Mouse (Mus musculus) MN1 (cell line): ENCODE results near the gene Kcnip4.
A peak's percentile ranks its signal among the peaks of the same experiment; 100 is the strongest.

Experiments
- DNase-seq: peaks from one replicate; pipeline ENCODE4 v3.0.0-alpha.2; 2016; ENCODE audit warnings: low spot score

Kcnip4 gene

DNA sequence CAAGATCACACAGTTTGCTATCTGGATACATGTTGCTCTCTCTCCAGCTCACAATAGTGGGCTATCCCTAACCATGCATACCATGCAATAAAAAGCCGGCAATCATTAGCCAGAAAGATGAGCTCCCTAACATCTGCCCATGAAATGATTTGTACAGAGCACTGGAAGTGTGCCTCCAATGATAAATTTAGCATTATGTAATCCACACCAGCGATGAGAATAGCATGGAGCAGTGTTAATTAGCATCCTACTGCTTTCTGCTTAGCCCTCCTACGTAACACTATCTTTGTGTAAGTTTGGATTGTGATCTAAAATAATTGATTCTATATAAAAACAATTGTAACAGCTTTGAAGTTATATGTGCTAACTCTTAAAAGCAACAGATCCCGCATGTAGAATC is 268.7 kb downstream of the Kcnip4 start:
- no peak for DNase-seq

DNA sequence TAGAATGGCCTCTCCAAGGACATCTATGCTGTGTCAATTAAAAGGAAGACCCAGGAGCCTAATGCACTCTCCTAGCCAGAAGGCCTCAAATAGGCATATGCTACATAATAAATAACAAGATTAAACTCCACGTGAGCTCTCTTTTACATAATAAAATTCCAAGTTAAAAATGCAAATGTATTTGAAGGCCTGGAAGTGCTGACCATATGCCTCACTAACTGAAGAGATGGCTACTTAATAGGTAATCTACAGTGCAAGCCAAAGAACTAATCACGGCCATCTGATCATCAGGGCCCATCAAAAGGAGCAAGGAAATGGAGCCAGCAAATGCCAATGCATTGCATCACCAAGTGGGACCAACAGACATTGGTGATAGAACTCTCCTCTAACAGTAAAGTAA is 277.6 kb downstream of the Kcnip4 start:
- no peak for DNase-seq

DNA sequence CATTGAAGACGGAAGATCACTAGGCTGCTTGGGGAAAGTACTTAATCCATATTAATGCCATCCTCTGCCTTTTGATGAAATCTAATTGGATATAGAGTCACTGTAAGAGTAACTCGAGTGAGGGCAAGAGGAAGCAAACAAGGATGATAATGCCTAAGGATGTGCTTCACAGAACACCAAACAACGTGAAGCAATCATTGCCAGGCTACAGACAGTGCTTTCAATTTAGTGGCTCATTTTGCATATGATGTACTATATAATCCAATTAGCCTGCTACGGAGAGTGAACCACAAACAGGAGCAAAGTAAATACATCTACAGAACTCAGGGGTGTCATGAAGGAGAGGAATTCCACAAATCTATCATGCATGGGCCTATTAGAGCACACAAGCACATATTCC is 280.3 kb downstream of the Kcnip4 start:
- DNase-seq = no peak

DNA sequence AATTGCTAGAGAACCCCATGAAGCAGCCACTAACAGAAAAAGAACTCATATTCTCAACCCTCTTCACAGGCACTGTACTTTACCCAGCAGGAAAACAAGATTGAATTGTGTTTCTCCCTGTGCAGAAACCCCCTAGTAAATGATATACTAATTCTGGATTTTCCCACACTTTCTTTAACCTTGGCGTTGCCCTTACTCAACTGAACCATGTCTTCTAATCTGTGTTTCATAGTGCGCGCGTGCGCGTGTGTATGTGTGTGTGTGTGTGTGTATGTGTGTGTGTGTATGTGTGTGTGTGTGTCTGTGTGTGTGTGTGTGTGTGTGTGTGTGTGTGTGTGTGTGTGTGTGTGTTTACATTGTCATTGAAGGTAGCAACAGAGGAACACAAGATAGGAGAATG is 283.0 kb downstream of the Kcnip4 start:
- no peak for DNase-seq

DNA sequence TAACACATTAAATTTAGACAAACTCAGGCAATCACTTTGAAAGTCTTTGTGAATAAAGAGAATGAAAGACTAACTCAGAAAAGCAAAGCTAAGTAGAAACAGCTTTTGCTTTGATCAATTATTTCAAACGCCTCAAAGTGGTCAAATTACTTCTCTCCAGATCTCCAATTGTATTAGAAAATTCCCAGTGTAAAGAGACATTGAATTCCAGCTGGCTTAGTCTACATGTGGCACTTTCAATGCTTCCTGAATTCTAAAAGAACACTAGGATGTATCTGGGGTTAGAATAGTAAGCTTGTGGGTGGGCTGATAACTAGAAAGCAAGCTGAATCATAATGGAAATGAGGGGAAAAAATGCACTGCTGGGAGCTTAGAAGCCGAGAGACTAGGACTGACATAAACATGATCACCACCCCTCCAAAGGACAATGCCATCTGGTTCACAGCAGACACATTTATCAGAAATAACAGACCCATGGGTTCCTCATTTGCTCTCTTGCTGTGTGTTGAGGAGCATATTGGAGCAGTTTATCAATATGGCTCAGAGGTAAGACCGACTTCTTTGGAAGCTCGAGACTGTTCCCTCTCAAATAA is 323.4 kb downstream of the Kcnip4 start:
- no peak for DNase-seq

DNA sequence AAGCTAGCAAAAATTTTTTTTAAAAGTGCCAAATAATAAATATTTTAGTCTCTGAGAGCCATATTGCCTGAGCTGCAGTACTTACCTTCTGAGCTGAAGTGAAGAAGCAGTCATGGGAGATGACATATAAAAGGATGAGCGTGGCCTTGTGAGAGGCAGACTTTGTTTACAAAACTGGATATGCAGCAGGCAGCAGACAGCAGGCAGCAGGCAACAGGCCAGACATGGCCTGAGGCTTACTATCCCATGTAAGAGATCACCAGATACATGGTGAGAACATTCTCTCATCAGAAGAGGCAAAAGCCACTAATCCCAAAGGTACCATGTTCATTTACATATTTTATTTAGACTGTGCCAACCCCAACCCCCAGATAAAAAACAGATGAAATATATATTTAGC is 336.5 kb downstream of the Kcnip4 start:
- no peak for DNase-seq

DNA sequence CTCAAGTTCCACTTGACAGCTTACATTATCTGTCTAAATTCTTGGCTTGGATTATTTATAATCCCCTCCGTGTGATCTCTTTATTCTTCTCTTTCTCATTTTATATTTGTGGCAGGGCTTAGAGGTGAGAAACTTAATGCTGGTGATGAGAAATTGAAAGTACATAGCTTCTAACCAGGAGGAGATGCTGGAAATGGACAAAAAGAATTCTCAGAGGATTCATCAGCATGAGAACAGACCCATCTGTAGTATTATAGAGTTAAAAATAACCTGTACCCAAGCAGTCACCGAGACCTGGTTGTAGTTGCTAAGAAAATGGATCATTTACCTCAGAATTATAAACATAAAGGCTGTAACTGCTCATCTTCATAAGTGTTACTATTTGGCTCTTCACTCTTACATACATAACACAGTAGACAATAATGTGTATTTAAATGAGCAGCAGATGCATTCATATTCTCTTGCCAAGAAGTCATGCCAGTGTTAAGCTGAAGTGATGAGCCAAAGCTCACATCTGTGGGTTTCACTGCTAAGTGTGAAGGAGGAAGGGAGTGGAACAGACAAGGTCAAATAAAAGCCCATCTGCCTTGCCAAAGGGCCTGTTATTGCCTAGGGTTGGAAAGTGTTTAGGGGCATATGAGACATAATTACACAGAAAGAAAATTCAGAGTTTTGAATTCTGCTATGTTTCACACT is 374.4 kb downstream of the Kcnip4 start:
- no peak for DNase-seq

DNA sequence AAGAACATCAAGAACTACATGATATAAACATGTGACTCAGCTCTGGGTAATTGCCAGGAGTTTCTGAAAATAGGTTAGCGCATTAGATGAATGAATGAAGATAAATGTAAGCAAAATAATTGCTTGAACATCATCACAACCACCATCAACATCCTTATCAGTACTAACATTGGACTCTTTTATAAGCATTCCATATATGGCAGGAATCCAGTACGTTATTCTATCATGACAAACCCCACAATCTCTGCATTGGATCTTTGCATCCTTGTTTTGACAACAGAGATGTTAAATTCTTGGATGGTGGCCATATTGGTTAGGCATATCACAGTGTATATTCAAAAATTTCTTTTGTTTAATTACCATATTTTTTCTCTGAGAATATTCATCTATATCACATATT is 375.0 kb downstream of the Kcnip4 start:
- DNase-seq = no peak

DNA sequence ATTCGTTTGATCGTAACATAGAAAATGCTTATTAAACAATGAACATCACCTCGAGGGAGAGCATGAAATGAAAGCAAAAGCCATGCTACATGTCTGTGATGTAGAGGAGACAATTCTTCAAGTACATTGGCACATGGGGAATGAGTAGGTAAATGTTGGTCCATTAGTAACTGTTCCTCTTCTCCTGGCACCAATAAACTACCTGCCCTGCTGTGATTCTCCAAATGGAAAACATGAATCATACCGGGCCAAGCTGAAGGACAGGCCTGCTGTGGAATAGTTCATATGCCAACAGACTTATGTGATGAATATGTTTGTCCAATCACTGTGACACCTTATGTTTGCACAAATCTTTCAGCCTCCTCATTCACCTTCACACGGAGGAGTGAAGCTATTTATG is 429.3 kb downstream of the Kcnip4 start:
- no peak for DNase-seq

DNA sequence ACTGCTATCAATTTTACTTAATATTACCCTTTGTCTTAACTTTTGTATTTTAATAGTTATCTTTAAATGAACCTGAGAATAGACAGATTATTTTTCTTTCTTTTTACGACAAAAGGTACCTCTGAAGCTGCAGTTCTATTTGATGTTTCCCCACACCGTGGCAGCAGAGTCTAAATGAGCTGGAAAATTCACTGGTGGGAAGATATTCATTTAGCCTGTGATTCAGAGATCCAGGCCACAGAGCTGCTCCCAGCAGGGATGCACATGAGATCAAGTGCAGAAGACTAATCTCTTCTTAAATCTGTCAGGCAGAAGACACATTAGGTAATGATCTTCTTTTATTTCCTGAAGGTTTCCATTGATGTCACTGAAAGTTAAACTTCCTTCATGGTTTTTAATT is 429.8 kb downstream of the Kcnip4 start:
- DNase-seq = no peak

DNA sequence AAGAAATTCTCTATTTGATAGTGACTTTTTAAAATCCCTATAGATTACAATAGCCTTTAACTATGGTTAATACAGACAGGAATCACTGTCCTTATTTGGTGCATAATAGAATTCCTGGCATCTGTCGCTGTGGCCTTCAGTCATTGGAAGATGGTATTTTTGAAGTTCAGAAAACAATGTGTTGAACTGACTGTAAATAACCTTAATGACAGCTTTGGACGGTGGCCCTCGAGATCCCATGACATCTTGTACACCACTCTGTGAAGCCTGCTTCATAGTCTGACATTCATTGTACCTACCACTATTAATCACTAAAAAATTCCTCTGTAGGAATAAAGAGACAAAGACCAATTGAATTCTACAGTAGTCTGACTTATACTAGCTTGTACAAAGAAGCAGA is 430.4 kb downstream of the Kcnip4 start:
- no peak for DNase-seq

DNA sequence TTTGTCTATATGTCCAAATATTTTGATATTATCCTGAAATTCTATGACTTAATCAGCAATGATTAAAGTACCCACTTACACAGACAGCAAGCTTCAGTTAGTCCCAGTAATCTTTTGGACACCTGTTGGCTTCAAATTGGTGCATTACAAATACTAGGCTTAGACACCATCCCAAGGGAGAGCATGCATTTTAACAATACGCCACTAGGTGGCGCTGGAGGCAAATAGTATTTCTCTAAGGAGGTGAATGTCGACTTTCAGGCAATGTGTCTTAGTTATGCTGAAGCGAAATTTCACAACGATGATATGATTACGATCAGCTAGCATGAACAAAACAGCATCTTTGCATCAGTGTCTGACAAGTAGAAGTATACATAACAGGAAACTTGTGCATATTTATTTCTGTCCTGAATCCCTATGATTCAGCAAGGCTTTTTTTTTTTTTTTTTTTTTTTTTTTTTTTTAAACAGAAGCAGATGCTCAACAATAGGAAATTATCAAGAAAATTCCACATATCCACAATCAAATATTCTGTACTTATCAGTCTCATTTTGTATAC is 434.5 kb downstream of the Kcnip4 start:
- DNase-seq = peak; percentile 77

DNA sequence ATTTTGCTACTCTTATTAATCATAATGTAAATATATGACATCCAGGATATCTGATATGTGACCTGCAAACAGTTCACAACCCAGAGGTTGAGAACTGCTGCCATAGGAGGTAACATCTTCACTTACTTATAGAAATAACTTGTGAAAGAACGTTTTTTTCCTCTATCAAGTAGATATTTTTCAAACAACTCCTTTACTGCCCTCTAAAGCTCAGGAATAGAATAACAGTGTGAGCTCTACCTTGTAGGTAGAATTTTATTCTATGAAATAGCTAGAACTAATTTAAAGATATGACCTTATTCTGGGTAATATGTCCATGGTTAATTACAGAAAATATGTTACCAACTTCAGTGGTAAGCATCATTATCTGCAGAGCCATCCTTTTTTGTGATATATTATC is 459.1 kb downstream of the Kcnip4 start:
- DNase-seq = no peak

DNA sequence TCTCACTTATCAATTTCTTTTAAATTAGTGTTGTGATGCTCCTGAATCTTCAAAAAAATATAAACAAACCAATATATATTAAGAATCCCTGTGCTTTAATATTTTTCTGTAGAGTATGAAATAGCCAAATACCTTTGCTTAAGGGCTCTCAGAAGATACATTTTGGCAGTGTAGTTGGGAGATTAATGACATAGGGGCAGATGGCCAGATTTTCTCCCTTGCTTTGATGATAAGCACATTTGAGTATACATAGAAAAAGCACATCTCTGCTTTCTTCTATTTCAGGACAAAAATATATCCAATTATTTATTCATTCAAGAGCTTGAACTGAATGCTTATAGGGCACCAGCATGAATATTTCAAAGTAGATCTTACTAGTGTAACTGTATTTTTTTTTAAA is 465.8 kb downstream of the Kcnip4 start:
- DNase-seq = no peak

DNA sequence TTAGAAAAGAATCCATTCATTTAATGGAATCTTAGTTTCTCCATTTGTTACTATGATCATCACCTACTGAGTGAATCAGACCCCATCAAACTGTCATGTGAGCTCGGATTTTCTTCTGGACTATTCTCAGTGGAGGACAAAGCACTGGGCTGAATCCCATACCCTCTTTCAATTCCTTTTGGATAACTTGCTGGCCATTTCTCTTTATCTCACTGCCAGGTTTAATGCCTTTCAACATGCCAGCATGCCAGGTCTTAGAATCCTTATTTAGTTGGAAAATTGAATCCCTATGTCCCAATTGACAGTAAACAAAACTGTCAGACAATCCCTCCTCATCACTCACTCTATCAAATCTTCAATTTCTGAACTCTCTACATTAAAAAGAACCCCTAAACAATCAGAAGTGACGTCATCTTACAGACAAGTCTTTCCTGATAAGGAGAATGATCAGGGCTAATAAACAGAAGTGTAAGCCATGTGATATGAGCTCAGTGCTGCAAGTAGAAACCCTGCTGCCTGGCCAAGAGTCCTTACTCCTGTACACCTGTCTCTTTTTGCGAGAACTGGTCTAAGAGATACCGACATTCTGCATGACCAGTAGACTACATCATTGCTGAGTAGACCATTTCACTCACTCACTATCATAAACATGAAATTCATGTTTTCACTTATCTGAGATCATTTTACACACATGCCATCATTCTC is 466.9 kb downstream of the Kcnip4 start:
- DNase-seq = no peak

DNA sequence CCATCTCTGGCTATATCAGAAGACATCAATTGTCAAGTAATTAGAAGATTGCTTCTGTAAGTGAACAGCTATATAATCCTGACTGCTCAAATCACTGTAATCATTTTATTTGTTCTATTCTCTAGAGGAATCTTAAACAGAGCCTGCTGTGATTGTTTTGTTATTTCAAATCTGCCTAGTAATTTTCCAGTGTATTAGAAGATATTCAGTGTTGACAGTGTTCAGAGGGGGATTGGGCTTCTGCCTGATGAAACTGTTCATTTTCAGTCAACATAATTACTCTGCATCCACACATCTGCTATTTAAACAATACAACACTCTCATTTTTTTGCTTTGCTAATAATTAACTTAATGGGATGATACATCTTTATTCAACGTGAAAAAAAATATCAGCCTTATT is 476.7 kb downstream of the Kcnip4 start:
- DNase-seq = no peak

DNA sequence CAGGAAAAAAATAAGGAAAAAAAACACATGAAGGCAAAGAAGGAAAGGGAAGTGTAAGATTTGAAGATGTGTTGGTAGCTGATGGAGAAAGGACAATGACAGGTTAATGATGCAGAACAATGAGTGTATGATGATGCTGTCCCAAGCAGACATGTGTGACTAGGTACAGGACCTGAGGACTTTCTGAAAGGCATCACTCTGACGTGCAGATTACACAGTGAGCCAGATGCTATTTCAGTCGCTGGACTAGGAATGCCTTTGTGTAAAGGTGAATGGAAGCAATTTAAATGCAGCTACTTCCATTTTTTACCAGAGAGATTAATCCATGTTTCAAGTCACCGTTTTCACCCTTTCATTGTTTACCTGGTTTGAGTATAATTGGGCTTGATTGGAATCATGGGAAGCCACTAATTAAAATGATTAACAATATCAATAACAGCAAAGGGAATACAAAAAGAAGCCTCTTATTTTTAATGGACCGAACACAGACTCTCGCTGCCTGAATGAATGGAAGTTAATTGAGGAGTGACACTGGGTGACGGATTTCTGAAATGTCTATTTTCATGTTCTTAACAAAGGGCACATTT is 483.4 kb downstream of the Kcnip4 start:
- no peak for DNase-seq

DNA sequence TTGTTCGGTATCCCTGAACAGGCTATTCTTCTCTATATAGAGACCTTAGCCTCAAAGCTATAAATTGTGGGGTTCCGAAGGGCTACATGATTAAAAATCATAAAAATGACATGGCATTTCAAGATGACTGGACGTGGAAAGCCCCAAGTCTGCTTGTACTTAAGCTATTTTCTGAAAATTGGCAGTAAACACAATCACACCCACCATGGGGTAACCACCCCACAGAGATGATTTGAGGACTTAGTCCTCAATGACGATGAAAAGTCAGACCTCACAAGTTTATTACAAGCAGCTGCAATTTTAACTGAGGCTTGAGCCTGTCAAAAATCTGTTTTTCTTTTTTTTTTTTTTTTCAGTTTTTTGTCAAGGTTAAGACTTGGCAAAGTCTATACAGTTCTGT is 527.3 kb downstream of the Kcnip4 start:
- no peak for DNase-seq

DNA sequence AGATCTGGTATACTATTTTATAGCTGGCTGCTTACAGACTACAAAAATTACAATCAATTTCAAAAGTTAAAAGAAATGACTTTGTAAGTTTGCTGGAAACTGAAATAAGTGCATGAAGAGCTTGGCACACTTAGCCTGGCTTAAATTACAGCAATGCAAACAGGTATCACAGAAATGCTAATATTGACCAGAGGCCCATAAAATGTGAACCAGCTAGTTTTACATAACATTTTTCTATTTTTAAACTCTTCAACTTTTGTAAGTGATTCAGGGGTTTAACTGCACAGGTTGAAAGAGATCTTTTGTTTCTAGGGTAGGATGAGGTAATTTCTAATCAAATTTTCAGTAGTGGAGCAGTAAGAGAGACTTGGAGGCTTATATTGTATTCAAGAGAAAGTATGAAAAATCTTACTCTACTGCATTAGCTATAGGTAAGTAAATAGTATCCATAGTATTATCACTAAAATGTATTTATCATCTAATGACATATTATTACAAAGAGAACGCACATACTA is 535.5 kb downstream of the Kcnip4 start:
- no peak for DNase-seq

DNA sequence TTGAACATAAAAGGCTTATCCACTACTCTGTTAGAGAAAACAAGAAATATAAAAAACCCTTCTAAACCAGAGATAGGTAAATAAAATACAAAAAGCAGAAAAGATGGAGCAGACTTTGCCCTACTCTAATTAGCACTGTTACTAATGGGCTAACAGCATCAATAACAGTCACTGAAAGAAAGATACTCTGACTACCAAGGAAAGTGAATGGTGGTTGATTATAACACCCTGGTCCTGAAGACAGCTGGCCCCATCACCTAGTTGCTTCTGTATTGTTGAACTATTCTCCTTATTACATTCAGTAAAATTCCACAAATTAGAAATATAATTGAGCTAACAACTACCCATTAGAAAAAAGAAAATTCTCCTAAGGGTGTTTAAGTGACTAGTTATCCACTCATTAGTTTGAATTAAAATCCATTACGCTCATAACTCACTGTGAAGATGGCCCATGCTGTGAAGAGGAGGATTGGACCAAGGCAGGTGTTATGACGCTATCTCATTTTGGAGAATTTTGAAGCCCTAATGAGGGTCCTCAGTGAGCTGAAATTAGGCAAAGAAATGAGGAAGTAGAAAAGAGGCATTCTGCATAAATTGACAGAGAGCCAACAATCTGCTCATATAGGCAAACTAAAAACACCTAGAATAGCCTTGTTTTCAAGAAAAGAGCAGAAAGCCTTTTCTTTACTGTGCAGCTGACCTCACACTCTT is 582.2 kb downstream of the Kcnip4 start:
- no peak for DNase-seq

DNA sequence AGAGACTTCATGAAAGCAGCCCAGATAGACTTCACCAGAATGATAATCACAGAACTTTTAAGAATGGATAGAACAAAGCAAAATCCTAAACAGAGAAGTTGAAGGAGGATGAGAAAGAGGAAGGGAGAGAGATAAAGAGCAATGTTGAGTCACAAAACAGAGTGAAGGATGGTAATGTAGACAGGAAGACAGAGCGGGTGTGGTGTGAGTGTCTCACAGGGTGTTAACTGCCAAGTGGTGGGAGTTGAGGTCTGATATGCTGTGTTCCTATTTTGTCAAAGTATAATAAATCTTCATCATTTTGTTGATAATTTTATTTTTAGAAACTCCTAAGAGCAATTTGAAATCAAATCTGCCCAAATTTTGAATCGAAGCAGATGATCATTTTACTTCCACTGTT is 592.8 kb downstream of the Kcnip4 start:
- DNase-seq = no peak

DNA sequence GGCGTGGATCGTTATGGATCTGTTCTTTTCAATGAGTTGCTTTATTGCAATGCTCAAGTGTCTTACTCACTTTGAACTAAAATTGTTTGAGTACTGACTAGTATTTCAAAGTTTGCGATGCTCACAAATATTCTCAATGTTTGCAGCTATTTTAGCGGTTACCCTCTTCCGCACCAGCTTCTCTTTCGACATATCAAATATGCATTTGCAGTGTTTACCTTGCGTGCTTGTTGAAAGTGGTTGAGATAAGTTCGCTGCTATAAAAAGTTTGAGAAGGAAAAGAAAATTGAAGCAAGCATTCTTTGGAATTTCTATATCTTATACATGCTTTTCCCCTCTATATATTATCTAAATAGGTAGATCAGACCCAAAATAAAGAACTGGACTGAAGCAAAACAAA is 634.5 kb downstream of the Kcnip4 start:
- DNase-seq = no peak
